Mouse (Mus musculus): Measurements from ENCODE around the gene Apba1.

Apba1 gene

DNA sequence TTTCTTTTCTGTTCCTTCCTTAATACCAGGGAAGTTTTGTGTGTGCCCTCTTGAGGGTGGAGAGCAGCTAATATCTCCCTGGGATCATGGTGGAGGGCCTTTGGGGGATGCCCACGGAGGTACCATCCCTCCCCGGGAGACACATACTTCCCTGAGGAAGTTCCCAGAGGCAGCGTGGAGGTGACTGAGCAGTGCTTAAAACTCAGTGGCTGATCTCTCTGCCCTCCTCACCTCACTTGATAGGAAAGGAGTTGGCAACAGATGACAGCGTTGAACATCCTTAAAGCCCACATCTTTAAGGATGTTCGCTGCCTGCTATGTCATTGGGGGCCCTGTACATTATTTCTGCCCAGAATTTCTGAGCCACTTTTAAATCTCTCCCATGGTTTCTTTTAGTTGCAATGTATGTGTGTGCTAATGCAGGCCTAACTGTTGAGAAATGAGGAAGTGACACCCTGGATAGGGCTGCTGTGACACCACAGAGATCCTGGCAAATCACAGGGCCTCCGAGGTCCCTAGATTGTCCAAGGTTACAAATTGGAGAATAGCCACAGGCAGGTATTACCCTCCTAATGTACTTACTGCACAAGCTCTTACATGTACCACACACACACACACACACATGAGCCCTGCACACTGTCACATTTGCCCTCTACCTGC lies 187.5 kb downstream of the Apba1 start:
- no peak for DNase-seq

DNA sequence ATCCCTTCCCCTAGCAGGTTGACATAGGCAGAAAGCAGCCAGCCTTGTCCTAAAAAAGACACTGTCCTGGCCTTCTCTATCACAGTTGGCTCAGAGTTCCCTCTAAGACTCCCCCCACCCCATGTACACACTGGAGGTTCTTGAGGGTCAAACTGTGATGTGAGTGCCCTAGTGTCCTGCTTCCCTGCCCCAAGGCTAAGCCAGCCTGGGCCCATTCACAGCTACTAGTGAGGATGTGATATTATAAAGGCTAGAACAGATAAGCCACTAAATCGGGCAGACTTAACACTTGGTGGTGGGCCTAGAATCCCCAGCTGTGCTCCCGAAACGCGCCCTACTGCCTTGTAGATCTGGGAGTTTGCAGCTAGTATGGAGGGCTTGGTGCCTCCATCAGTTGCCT lies 188.1 kb downstream of the Apba1 start:
- DNase-seq = no peak

DNA sequence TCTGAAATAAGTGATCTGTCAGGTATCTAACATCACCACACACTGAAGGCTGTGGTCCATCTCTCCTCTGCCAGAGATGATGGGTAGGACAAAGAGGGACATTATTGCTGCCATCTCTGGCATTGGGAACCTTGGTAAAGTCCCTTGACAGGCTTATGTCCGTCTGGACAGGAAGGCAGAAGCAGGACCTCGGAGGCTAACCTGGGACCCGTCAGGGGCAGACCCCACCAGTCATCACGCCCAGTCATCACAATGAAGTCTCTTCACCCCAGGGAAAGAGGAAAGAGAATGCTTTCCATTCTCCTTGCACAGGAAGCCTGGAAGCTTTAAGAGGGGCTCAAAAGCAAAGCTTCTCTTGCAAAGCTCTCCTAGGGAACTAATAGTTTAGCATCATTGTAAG lies 189.2 kb downstream of the Apba1 start:
- DNase-seq = no peak

DNA sequence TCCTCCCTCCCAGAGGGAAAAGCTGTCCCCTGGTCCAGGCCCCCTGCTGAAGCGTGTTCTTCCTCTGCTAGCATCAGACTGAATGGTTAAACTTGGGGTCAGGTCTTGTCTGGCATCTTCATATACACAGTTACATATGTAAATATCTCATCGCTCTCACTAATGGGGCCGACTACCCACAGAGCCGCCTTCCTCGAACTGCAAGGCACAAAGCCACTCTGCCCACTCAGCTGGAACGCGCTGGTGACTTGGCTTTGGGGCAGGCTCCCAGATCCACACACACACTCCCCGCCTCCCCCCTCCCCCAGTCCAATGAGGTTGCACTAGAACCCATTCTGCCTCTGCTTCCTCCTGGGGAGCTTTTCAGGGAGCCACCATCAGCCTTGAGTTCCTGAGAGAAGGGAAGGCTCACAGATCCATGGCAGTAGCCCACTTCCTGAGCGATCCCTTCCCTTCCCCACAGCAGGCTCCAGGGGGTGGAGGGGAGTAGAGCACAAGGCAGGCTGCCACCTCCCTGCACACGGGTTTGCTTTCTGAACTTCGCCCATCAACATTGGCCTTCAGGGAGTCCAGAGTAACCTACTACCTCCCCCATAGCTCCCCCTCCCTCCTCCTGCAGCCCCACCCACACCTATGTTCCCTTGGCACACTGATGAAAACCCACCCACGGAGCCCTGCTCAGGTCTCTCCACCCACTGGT lies 189.8 kb downstream of the Apba1 start:
- DNase-seq = no peak

DNA sequence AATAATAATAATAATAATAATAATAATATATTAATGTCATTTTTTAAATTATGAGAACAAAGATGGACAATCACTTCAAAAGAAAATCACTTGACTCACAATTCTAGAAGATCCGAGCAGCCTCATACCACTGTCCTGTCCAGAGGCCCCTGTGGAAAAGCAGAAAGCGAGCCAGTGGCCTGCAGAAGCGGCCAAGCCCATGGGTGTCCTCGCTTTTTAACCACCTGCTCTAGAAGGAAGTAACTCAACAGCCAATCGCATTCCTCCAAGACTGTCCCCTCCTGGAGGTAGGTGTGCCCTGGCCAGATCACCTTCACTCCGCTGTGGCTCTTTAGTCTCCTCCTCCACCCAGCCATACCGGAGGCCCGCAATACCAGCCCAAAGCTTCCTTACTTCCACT lies 196.8 kb downstream of the Apba1 start:
- DNase-seq = no peak

DNA sequence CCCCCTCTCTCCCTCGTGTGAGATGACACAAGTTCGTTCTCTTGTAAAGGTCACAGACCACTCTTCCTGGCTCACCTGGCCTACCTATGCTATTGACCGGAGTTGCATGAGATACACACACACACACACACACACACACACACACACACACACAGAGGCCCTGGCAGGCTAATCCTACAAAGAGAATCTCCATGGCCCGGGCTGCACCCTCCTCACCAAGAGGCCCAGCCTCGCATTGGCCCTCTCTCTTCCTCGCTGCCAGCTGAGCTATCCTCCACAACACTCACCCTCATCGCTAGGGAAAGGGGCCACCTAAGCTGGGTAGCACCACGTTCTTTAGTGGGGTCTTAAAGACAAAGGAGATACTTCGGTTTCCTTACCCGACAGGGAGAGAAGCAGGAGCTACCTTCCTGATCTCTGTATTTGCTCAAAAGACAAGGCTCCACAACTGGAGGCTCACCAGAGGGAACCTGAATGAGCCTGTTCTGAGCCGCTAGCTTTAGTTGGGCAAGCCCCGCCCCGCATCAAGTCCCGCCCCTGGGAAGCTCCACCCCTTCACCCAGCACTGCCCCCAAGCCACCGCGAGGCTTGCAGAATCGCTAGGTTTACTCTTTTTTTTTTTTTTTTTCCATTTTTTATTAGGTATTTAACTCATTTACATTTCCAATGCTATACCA lies 197.8 kb downstream of the Apba1 start:
- no peak for DNase-seq

DNA sequence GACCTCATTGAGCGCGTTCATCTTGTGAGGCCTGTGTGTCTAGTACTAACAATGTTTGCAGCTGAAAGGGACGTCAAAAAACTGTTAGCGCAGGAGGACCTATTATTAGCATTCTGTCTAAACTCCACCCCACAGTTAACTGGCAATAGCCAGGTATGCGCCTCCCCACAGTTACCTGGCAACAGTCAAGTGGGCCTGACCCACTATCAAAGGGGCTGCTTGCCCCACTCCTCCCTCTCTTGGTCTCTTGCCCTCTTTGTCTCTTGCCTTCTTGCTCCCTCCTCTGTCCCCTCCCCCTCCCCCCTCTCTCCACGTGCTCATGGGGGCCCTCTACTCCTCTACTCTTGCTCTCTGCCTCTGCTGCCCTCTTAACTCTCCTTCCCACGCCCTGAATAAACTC lies 198.9 kb downstream of the Apba1 start:
- DNase-seq = no peak

DNA sequence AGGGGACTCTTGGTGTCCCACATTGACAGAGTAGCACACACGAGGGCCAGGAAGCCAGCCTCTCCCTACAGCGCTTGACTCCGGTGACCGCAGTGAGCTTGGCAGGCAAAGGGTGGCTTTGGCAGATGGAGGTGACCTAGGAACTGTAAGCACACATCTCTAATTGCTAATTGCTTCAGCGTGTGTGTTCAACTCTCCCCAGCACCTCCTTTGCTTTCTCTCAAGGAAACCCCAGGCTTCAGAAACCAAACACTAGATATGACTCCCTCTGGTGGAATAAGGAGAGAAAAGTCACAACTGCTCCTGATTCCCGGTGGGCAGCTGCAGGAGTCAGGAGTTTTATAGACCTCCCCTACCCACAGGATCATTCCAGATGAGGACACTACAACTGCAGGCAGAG lies 200.2 kb downstream of the Apba1 start:
- no peak for DNase-seq

DNA sequence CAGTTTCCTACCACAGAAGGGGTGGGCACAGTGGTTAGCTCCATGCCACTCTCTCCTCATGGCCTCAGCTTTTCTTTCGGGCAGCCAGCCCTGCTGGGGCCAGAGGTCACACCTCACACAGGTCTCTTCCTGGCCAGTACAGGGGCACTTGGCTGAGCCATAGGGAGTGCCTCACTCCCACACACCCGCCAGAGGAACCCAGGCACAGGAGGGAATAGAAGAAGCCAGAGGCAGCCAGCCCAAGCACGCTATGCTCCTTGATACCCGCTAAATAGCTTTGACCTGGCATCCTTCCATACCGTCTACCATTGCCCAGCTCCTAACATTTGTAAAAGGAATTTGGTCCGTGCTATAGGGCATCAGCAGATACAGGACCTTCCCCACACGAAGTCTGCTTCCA lies 201.2 kb downstream of the Apba1 start:
- DNase-seq = no peak

DNA sequence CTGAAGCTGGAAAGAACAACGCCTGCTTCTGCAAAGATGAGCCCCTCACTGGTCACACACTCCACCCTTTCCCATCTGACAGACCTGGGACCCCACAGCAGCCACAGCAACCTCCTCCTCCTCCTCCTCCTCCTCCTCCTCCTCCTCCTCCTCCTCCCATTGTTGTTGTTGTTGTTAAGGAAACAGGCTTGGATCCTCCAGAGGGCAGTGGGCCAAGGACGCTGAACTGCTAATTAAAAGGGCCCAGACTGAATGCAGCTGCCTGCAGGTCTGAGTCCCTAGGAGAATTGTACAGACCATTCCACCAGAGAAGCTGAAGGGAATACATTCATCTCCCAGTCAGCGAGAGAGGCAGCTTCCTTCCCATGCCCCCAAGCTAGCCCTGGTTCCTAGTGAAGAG lies 201.6 kb downstream of the Apba1 start:
- peak in 1 of 2 experiments; percentile 52 for DNase-seq

DNA sequence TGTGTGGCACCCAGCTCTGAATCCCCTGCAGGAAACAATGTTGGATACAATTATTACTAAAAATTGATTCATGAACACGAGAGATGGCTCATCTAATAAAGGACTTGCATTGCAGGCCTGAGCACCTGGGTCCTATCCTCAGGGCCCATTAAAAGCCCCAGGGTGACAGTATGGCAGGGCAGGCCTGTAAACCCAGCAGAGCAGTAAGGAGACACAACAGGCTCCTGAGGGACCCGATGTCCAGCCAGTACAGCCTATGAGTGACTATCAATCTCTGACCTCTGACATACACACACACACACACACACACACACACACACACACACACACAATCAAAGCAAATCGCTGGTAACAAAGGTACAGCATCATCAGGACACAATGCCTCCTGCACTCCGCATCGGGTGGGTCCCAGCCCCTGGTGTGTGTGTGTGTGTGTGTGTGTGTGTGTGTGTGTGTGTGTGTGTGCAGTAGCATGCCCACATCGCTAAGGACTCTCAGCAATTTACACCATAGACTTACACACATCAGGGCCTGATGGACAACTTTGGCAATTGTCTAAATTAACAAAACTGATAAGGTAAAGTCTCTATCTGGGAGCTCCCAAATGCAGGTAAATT lies 202.3 kb downstream of the Apba1 start:
- DNase-seq = no peak

DNA sequence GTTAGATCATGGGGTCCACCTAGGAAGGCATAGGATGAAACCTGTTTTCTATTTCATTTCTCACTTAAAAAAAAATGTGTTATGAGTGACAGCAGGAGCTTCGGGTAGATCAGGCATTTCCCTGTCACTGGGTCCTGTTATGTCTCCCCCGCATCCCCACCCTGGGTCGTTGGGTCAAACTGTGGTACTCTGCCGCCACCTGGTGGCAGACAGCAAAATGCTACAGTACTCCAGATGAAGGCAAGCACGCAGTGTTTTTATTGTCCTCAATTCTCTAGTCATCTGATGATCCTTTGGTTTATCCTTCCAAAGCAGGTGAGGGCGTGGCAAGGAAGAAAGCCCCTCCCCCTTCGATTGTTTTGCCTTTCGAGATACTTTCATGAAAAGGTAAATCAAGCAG lies 202.8 kb downstream of the Apba1 start:
- DNase-seq = peak; percentile 78 to 88

DNA sequence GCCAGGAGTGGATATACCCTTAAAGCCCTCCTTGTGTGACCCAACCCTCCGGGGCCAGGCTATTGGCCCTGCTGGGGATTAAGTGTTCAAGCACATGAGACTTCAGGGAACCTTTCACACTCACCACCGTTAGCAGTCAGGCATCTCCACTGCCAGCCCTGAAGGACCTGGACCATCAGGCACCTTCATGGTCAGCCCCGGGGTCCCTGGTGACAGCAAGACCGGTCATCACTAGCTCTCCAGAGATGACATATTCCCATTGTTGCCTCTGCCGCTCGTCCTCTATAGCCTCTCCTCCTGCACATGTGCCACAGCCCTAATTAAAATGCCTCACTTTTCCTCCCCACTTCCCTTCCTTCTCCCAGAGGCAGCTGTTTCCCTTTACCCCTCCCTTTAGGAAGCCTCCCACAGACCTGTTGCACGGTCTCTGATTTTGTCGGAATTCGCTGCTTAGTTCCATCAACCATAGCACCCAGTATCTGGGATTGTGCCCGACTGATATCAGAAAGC lies 205.8 kb downstream of the Apba1 start:
- no peak for DNase-seq

DNA sequence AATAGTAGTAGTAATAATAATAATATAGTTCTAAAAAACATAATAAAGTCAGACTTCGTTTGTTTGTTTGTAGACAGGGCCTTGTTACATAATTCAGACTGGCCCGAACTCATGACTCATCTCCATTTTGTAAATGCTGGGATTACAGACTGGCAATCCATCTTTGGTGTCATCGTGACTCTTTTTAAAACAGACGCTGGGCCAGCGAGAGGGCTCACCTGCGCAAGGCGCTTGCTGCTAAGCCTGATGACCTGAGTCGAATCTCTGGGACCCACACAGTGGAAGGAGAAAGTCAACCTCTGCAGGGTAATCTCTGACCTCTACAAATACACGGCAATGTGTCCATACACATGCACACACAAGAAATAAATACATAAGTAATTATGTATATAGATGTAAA lies 207.7 kb downstream of the Apba1 start:
- no peak for DNase-seq

DNA sequence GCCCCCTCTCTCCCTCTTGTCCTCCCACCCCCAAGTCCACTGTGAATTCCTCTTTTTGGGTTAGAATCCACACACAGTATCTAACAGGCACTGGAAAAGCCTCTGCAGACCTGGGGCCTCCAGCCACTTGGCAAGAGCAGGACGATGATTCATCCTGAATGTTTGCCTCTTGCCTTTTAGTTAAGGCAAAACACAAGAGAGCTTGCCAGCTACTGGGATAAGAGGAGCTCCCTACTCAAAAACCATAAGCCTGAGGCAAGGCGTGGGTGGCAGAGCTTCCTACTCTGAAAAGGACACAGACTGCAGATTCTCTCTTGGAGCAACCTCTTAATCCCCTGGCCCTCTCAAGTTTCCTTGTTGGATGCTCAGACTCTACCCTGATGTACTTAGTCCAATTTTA lies 208.5 kb downstream of the Apba1 start:
- peak; percentile 63 to 79 for DNase-seq

DNA sequence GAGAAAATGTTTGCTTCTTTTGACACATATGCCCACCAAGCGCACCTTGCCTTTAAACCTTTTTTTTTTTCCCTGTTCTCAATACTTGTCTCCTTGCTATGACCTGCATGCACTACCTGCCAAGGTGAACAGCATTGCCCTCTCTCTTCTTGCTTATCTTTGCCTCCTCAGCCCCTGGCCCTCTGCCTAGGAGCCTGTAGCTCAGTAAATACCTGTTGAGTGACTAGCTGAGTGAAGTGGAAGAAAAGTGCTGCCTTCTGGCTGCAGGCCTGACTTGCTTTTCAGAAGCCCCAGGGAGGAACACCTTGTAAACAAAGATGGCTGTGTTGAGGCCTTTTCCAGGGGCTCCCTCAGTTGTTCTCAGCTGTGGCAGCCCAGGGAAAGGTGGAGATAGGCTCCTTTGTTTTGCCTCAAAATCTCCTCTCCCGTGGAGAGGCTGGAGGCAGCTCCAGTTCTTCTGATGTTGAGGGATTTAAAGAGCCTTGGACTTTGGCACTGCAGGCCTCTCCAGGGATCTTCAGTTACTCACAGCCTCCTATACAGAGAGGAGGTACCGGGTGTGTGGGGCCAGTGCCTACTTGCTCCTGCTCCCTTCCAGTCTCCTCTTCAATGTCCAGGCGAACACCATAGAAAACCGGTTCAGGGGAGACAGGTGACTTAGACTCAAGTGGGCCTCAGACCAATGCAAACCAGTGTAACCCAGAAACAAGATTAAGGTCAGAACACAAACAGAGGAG lies 209.6 kb downstream of the Apba1 start:
- no peak for DNase-seq

DNA sequence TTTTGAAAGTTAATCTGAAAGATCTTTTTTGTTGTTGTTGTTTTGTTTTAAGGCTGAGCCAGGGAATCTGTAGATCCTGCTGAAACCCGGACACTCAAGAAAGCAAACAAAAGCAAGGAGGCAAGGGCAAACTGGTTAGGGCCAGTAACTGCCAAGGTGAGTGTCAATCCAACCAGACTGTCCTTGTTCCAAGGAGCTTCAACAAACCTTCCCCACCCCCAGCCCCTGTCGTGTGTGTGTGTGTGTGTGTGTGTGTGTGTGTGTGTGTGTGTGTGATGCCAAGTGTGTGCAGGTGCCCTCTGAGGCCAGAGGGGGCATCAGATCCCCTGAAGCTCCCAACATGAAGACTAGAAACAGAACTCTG lies 210.2 kb downstream of the Apba1 start:
- no peak for DNase-seq

DNA sequence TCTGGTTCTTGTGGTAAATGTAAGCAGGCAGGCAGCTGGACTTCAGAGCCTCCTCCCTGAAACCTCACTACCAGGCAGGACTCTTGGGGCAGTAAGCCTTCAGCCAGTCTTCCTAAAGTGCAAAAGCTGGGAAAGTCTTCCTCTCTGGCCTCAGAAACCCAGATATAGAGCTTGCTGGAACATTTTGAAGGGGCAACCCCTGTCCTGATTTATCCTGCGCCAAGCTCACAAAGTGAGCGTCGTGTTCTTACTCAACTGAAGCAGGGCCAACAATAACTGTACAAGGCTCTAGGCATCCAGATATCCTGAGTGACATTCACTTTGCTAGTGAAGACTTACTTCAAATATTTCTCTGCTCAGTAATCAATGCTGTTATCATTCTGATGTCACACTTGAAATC lies 211.7 kb downstream of the Apba1 start:
- no peak for DNase-seq

DNA sequence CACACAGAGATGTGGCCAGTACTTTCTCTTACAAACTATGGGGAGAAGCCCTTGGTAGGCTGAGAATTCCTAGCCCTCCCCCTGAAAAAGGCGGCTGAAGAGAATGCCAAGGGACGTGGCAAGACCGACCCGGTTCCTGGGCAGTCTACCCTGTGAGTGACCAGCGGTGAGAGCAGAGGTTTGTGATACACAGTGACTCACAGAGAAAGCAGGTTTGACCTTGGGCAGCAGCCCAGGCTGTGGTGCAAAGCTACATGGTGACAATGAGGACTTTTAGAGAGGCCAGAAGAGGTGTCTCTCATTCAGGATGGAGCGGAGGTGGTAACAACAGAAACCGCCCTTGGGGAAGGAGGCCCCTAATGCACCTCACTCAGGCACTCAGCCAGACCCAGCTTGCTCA lies 212.7 kb downstream of the Apba1 start:
- DNase-seq = no peak

DNA sequence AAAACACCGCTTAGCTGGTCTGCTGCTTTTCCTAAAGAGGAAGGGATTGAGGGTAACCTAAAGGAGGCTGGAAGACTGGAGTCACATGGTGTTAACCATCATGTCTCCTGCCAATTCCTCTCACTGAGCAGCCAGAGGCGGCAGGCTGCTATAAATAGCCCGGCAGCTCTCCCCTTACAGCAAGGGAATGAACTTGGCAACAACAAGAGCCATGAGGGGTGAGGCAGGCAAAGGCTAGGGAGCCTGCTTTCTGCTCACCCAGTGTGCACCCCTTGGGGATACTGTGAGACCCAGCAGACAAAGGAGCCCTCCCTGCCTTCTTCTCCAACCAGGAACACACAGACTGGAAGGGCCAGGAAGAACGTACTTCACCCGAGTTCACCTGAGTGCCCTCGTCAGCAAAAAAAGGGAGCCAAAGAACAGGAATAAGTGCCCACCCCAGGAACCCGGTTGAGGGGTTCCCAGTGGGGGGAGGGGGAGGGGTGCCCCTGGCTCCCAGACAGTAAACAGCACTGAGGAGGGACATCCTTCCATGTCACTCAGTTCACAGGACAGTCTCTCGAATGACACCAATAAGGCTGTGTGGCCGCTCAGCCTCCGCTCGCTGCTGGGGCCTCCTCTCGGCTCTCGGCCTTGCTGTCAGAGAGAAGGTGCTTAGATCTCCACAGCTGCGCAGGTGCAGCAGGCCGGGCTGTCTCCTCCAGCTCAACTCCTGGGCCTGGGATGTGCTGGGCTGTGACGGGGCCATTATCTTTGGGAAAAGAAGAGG lies 214.4 kb downstream of the Apba1 start:
- DNase-seq = peak; percentile 34 to 40

DNA sequence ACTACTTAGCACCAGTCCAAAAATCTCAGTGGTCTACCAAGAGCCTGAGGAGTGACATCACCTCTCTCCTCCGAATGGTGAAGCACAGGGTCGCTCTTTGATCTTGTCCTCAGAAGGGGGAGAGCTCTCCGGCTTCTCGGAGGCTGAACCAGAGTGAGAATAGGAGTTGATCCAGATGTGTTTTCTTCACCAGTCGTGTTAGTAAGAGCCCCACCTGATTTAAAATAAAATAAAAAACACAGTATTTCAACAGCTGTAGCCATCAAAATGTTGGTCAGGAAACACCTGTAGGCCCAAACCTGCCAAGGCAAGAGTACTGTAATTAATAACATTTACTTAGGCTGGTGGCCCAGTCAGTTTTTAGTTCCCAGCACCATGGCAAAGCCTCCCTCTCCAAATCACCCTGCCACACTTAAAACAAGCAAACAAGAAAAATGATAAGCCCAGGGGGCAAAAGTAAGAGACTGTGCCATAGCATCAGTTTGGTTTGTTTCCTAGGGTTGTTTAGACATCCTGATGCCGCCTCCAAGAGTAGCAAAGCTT lies 219.3 kb downstream of the Apba1 start:
- no peak for DNase-seq

DNA sequence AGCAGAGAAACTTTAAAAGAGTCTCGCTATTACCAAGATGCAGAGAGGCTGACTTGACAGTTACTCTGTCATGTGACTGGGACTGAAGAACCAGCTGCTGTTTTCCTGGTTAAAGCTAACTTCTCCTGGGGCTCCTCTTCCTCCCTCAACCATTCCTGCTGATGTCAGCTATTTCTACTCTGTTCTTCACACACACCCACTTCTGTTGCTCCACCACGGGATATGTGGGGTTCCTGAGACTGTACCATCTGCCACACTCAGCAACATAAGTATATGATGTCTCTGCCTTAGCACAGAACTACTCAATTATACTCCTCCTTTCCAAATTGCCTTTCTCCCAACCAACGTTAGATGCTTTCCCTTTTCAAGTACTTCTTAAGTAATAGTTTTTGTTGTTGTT lies 221.9 kb downstream of the Apba1 start:
- no peak for DNase-seq
